Mouse (Mus musculus): ENCODE results near the gene Cacna1d.

The Cacna1d gene

GRCm38 (mm10) chr14:30079729-30080128, 411.5 kb downstream of the Cacna1d start:
- no peak for DNase-seq (ENCODE audit: low spot score)

GRCm38 (mm10) chr14:30078115-30078808, 413.0 kb downstream of the Cacna1d start:
- DNase-seq (ENCODE audit: low spot score): no peak

- DNase-seq (ENCODE audit: low spot score): no peak
Observed at GRCm38 (mm10) chr14:30075268-30075887, 415.9 kb downstream of the Cacna1d start.

GRCm38 (mm10) chr14:30068566-30068965, 422.7 kb downstream of the Cacna1d start:
- DNase-seq (ENCODE audit: low spot score): no peak

- no peak for DNase-seq (ENCODE audit: low spot score)
Observed at GRCm38 (mm10) chr14:30066752-30067151, 424.5 kb downstream of the Cacna1d start.

- DNase-seq (ENCODE audit: low spot score): no peak
Observed at GRCm38 (mm10) chr14:30064864-30065263, 426.4 kb downstream of the Cacna1d start.

GRCm38 (mm10) chr14:30056031-30056766, 435.1 kb downstream of the Cacna1d start:
- no peak for DNase-seq (ENCODE audit: low spot score)

- DNase-seq (ENCODE audit: low spot score): no peak
Observed at GRCm38 (mm10) chr14:30054922-30055321, 436.3 kb downstream of the Cacna1d start.

GRCm38 (mm10) chr14:30050280-30050679, 441.0 kb downstream of the Cacna1d start:
- DNase-seq (ENCODE audit: low spot score): no peak

- DNase-seq (ENCODE audit: low spot score): no peak
Observed at GRCm38 (mm10) chr14:30048049-30048448, 443.2 kb downstream of the Cacna1d start.

- DNase-seq (ENCODE audit: low spot score): no peak
Observed at GRCm38 (mm10) chr14:30046976-30047375, 444.3 kb downstream of the Cacna1d start.

GRCm38 (mm10) chr14:30045704-30046220, 445.5 kb downstream of the Cacna1d start:
- no peak for DNase-seq (ENCODE audit: low spot score)

GRCm38 (mm10) chr14:30045239-30045638, 446.0 kb downstream of the Cacna1d start:
- DNase-seq (ENCODE audit: low spot score): no peak

- no peak for DNase-seq (ENCODE audit: low spot score)
Observed at GRCm38 (mm10) chr14:30043356-30043940, 447.8 kb downstream of the Cacna1d start.

GRCm38 (mm10) chr14:30041836-30042235, 449.4 kb downstream of the Cacna1d start:
- DNase-seq (ENCODE audit: low spot score): no peak

- no peak for DNase-seq (ENCODE audit: low spot score)
Observed at GRCm38 (mm10) chr14:30039413-30039812, 451.8 kb downstream of the Cacna1d start.

GRCm38 (mm10) chr14:30038431-30038830, 452.8 kb downstream of the Cacna1d start:
- no peak for DNase-seq (ENCODE audit: low spot score)

GRCm38 (mm10) chr14:30033405-30033804, 457.9 kb downstream of the Cacna1d start:
- DNase-seq (ENCODE audit: low spot score): no peak

- no peak for DNase-seq (ENCODE audit: low spot score)
Observed at GRCm38 (mm10) chr14:30027378-30027777, 463.9 kb downstream of the Cacna1d start.

- no peak for DNase-seq (ENCODE audit: low spot score)
Observed at GRCm38 (mm10) chr14:30024387-30024786, 466.9 kb downstream of the Cacna1d start.

GRCm38 (mm10) chr14:30022471-30022870, 468.8 kb downstream of the Cacna1d start:
- DNase-seq (ENCODE audit: low spot score): no peak

- DNase-seq (ENCODE audit: low spot score): no peak
Observed at GRCm38 (mm10) chr14:30019792-30020575, 471.3 kb downstream of the Cacna1d start.

All from retina, embryonic 14.5 days (tissue).